Mouse (Mus musculus) bone marrow, adult 2 months (tissue): ENCODE measurements at regions not wholly inside any gene's neighbourhood (a gene's known extent, or its start where the extent isn't known, plus 50 kb on each side); places are given as distances from the start of the nearest gene placed in this dataset.

ENCODE experiments used
- CTCF ChIP-seq: fragments of 200-500 bp; IDR thresholded peaks from 2 replicates; pipeline ENCODE4 v1.5.1; 2011; ENCODE audit warnings: low read length, control low read depth; ENCODE audit not compliant: control insufficient read depth, insufficient read depth
- POLR2A ChIP-seq: fragments of 200-500 bp; IDR thresholded peaks from 2 replicates; pipeline ENCODE4 v1.6.1; 2011; ENCODE audit warnings: low read depth, mild to moderate bottlenecking, control low read depth, low read length, borderline replicate concordance; ENCODE audit not compliant: control insufficient read depth

DNA sequence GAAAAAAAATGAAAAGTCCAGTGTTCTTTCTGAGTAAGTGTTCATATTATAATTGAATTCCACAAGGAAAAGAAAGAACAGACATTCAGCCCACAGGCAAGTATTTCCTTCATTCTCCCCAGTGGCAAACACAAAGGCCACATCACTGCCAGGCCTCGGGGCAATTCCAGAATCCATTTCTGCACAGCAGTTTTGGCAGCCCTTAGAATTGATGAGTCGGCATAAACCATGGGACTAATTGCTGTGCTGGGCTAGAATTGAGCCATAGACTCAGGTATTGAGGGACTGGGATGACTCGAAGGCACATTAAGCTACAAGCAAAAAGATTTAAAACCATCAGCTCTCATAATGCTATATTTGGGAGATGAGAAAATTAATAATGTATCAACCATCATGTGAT, 569.3 kb downstream of the Actr3 start:
- TF ChIP-seq CTCF (no peak), POLR2A (no peak)
